Mouse (Mus musculus) ES-Bruce4 (cell line): Measurements from ENCODE around the gene Slfn9. TPM values are rescaled to one million over a fixed set of nuclear protein-coding genes. Genes with fewer than 3 reads are reported as not detected.
"Not testable (repeated sequence)": the region's sequence is repeated elsewhere in the genome, so short reads cannot be mapped to it uniquely, and the experiment has no call there.

Experiments
- H3K27ac ChIP-seq: 2 replicates; pipeline ENCODE4 v1.5.1; 2012; ENCODE audit warnings: low read length, inconsistent platforms; ENCODE audit not compliant: insufficient read depth
- H3K27me3 ChIP-seq: 2 replicates; pipeline ENCODE4 v1.6.1; 2012; ENCODE audit warnings: mild to moderate bottlenecking, low read length, inconsistent platforms; ENCODE audit not compliant: control insufficient read depth, poor library complexity, insufficient read depth, severe bottlenecking
- H3K36me3 ChIP-seq: 2 replicates; pipeline ENCODE4 v1.6.1; 2012; ENCODE audit warnings: inconsistent platforms, mild to moderate bottlenecking, low read length, moderate library complexity; ENCODE audit not compliant: control insufficient read depth, poor library complexity, insufficient read depth, severe bottlenecking
- H3K4me1 ChIP-seq: one replicate; pipeline ENCODE4 v1.8.1; 2011; ENCODE audit warnings: low read length; ENCODE audit not compliant: control insufficient read depth, insufficient read depth
- H3K4me3 ChIP-seq: 2 replicates; pipeline ENCODE4 v1.5.1; 2011; ENCODE audit warnings: low read depth, mild to moderate bottlenecking, low read length
- H3K9ac ChIP-seq: 2 replicates; pipeline ENCODE4 v1.6.1; 2012; ENCODE audit warnings: low read depth, mild to moderate bottlenecking, inconsistent platforms; ENCODE audit not compliant: poor library complexity, severe bottlenecking
- H3K9me3 ChIP-seq: replicated peaks from 2 replicates; pipeline ENCODE4 v1.6.1; 2012; ENCODE audit warnings: mild to moderate bottlenecking, low read length, inconsistent platforms; ENCODE audit not compliant: control insufficient read depth, poor library complexity, insufficient read depth, severe bottlenecking
- CTCF ChIP-seq: IDR thresholded peaks from one replicate; pipeline ENCODE4 v1.8.1; 2011; ENCODE audit warnings: low read depth, low read length
- EP300 ChIP-seq: IDR thresholded peaks from 2 replicates; pipeline ENCODE4 v1.6.1; 2011; ENCODE audit warnings: low read depth, low read length; ENCODE audit not compliant: insufficient read depth
- POLR2A ChIP-seq: IDR thresholded peaks from one replicate; pipeline ENCODE4 v1.8.1; 2011; ENCODE audit warnings: low read length; ENCODE audit not compliant: insufficient read depth
- polyA plus RNA-seq: library from polyadenylated mRNA; stranded (reverse); fragments of >200 nt; gene quantifications from 2 replicates; pipeline ENCODE4 v1.2.4, GENCODE M21; 2011; ENCODE audit warnings: low read depth; ENCODE audit not compliant: missing spikeins, insufficient read depth, insufficient read length

The Slfn9 gene
- polyA plus RNA-seq, 1 experiment = 5.4 TPM

- TF ChIP-seq EP300 = no peak
- TF ChIP-seq CTCF = no peak
- no peak for TF ChIP-seq POLR2A
- peaks cover 44% of the 10 kb centered on the region for H3K27me3 ChIP-seq
- H3K27ac ChIP-seq = no peak overlapping the region
- no peaks in the 10 kb centered on the region for H3K9me3 ChIP-seq
- peak overlapping the region; percentile 68 for H3K9ac ChIP-seq
- no peaks in the 10 kb centered on the region for H3K36me3 ChIP-seq
- peak overlapping the region; percentile 36 for H3K4me3 ChIP-seq
- no peaks in the 10 kb centered on the region for H3K4me1 ChIP-seq
These were observed 58.4 kb downstream of the Slfn9 start for GRCm38 (mm10) chr11:82933186-82933585.

GRCm38 (mm10) chr11:82931671-82932450 lies 59.8 kb downstream of the Slfn9 start:
- not testable (repeated sequence) for H3K4me1 ChIP-seq, H3K36me3 ChIP-seq, H3K9me3 ChIP-seq, H3K27ac ChIP-seq
- H3K4me3 ChIP-seq = peak overlapping the region; percentile 35
- H3K27me3 ChIP-seq = peaks cover 44% of the 10 kb centered on the region
- H3K9ac ChIP-seq = peak overlapping the region; percentile 84

- H3K36me3 ChIP-seq, H3K27ac ChIP-seq, H3K4me1 ChIP-seq, H3K9me3 ChIP-seq: not testable (repeated sequence)
- Histone ChIP-seq H3K9ac (peak overlapping the region; percentile 84), H3K4me3 (0 out of 2 replicates have a peak overlapping the region, but pooled peaks have one; percentile 19), H3K27me3 (peaks cover 44% of the 10 kb centered on the region)
These were observed 60.5 kb downstream of the Slfn9 start for GRCm38 (mm10) chr11:82931161-82931560.

GRCm38 (mm10) chr11:82930391-82930955 lies 61.2 kb downstream of the Slfn9 start:
- peak overlapping the region; percentile 84 for H3K9ac ChIP-seq

GRCm38 (mm10) chr11:82929633-82929950 lies 62.0 kb downstream of the Slfn9 start:
- Histone ChIP-seq H3K9ac (no peak overlapping the region), H3K4me3 (no peak overlapping the region), H3K4me1 (no peaks in the 10 kb centered on the region), H3K9me3 (no peaks in the 10 kb centered on the region), H3K27me3 (peaks cover 37% of the 10 kb centered on the region), H3K36me3 (no peaks in the 10 kb centered on the region), H3K27ac (no peak overlapping the region)
- TF ChIP-seq POLR2A (no peak), CTCF (no peak), EP300 (no peak)

More at GRCm38 (mm10) chr11:82930391-82930955, 61.2 kb downstream of the Slfn9 start:
- not testable (repeated sequence) for H3K9me3 ChIP-seq, H3K27ac ChIP-seq, H3K4me1 ChIP-seq, H3K36me3 ChIP-seq
- peaks cover 43% of the 10 kb centered on the region for H3K27me3 ChIP-seq
- 0 out of 2 replicates have a peak overlapping the region, but pooled peaks have one; percentile 30 for H3K4me3 ChIP-seq

GRCm38 (mm10) chr11:82928897-82929632 lies 62.6 kb downstream of the Slfn9 start:
- no peak for TF ChIP-seq POLR2A
- no peak for TF ChIP-seq CTCF
- no peak for TF ChIP-seq EP300
- Histone ChIP-seq H3K36me3 (no peaks in the 10 kb centered on the region), H3K27ac (no peak overlapping the region), H3K27me3 (peaks cover 33% of the 10 kb centered on the region), H3K9ac (no peak overlapping the region), H3K9me3 (no peaks in the 10 kb centered on the region), H3K4me1 (no peaks in the 10 kb centered on the region), H3K4me3 (no peak overlapping the region)

Other genes starting within 250 kb of the Slfn9 start
- gene Cct6b, start 227.5 kb downstream of the Slfn9 start, polyA plus RNA-seq = 1.1 and 1.6 TPM in 2 replicates
- gene Zfp830, start 227.5 kb downstream of the Slfn9 start, polyA plus RNA-seq = 24.8 and 25.6 TPM in 2 replicates
- gene Lig3, start 210.7 kb downstream of the Slfn9 start, polyA plus RNA-seq = 56.3 and 64.7 TPM in 2 replicates
- gene Rffl, start 120.6 kb downstream of the Slfn9 start, polyA plus RNA-seq = 27.4 and 29.9 TPM in 2 replicates
- gene Rad51d, start 101.2 kb downstream of the Slfn9 start, polyA plus RNA-seq = 23.9 and 25.8 TPM in 2 replicates
- gene Fndc8, start 99.7 kb downstream of the Slfn9 start, polyA plus RNA-seq = not detected in 2 replicates
- gene Nle1, start 83.4 kb downstream of the Slfn9 start, polyA plus RNA-seq = 32.3 and 40.9 TPM in 2 replicates
- 3.3 and 3.5 TPM in 2 replicates for gene Unc45b, start 81.3 kb downstream of the Slfn9 start, polyA plus RNA-seq
- 3.7 and 4.2 TPM in 2 replicates for gene Slfn5, start 40.5 kb downstream of the Slfn9 start, polyA plus RNA-seq
- not detected in 2 replicates for gene Slfn8, start 29.0 kb upstream of the Slfn9 start, polyA plus RNA-seq
- gene Slfn2, start 73.3 kb upstream of the Slfn9 start, polyA plus RNA-seq = 0.62 TPM in 1 of 2 replicates, not detected in the other
- gene Slfn1, start 125.0 kb upstream of the Slfn9 start, polyA plus RNA-seq = not detected in 2 replicates
- not detected in 2 replicates for gene Slfn4, start 183.4 kb upstream of the Slfn9 start, polyA plus RNA-seq
- 0.41 and 1.2 TPM in 2 replicates for gene Slfn3, start 199.5 kb upstream of the Slfn9 start, polyA plus RNA-seq